Mouse (Mus musculus): ENCODE measurements around the gene Usp30.
A peak's percentile ranks its signal among the peaks of the same experiment; 100 is the strongest.

Gene Usp30

DNA sequence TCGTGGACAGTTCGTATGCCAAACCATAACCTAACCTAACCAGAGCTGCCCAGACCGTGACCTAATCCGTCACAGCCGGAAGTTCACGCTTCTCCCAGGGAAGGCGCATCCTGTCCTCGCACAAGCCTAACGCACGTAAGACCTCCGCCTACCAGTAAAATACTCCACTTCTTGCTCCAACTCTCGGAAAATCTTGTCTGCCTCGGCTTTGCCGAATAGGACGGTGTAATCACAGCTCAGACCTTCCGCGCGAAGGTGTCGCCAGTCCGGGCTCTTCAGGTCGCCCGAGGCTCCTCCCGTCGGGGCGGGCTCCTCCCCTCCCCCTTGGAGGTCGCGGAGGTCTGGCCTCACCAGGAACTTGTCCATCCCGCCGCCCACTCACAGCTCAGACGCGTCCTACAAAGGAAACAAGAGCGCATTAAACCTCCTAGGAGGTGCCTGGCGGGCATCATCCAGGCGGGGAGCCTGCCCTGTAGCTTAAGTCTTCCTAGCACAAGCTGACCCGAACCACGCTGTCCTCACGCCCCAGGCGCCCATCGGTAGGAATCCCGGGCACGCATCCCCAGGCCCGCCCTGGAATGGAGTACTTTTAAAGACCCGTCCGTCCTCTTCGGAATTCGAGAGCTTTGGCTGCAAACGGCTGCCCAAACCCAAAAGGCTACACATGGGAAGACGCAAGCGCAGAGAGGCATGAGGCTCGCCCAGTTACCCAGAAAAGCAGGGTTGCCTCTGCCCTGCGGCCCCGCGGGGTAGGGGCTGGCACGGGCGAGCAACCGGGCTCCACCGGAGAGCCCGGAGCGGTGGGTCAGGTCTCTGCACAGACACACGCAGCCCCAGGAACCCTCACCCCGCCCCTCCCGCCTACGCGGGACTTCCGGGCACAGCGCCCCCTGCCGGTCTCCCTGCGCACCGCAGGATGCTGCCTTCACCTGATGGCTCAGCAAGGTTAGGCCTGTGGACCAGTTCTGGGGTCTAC is 62.4 kb downstream of the Usp30 start, which contains the start of gene Alkbh2:
Gene Alkbh2 (minus strand): TSS at position 845 of the 976 bp plus-strand sequence.
- DNase-seq: peak; percentile 76 to 78

DNA sequence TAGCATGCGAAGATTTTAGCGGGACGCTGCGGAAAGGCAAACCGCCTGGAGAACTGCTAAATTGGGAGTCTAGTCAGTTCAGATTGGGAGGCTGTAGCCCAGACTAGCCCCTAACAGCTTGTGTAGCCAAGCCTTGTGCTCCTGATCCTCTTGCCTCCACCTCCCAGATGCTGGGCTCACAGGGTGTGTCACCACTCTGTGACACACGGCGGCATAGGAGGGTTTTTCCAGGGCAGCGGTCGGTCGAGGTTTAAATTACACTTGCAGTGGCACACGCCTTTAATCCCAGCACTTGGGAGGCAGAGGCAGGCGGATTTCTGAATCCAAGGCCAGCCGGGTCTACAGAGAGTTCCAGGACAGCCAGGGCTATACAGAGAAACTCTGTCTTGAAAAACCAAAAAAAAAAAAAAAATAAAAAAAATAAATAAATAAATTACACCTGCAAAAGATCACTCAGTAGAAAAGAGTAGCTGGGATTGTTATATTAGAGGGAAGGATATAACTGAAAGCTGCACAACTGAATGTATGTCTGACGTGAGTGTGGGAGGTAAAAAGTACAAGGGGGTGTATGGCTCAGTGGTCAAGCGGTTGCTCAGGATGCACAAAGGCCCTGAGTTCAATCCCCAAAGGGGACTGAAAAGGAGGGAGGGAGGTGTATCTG is 64.4 kb downstream of the Usp30 start:
- no peak for DNase-seq

DNA sequence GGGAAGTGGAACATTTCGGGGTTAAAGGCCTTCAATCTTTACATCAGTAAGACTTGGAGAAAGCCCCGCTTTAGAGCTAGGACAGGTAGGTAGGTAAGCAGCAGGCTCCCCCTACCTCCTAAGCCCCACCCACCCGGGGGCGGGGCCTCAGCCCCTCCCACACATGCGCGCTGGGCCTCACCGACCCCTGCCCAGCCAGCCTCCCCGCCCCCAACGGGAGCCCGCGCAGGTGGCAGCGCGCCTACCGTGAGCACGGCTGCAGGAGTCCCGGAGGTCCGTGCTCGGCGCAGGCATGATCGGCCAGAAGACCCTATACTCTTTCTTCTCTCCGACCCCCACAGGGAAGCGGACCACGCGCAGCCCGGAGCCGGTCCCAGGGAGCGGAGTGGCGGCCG is 64.9 kb downstream of the Usp30 start, which contains the start of gene Ung:
Gene Ung (plus strand): TSS at position 176 of the 395 bp plus-strand sequence.
- DNase-seq: peak; percentile 28 to 31

DNA sequence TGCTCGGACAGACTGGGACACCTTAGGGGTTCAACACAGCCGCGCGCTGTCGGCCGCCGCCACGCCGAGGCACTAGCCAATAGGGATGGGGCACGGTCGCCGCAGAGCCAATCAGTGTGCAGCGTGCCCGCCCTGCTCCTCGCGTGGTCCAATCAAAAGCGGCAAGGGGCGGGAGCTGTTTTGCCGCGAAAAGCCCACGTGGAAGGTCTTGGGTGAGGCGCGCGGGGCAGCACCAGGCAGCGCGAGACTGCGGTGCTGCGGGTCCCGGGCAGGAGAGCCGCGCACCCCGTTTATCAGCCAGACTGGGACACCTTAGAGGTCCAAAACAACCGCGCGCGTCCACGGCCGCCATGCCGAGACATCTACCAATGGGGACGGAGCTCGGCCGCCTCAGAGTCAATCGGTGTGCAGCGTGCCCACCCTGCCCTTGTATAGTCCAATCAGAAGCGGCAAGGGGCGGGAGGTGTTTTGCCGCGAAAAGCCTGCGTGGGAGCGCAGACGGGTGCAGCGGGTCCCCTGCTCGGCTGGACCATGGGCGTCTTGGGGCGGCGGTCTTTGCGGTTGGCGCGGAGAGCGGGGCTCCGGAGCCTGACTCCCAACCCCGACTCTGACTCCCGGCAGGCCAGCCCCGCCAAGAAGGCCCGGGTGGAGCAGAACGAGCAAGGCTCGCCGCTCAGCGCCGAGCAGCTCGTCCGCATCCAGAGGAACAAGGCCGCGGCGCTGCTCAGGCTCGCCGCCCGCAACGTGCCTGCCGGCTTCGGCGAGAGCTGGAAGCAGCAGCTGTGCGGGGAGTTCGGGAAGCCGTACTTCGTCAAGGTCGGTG is 65.6 kb downstream of the Usp30 start:
- peak; percentile 91 for DNase-seq

DNA sequence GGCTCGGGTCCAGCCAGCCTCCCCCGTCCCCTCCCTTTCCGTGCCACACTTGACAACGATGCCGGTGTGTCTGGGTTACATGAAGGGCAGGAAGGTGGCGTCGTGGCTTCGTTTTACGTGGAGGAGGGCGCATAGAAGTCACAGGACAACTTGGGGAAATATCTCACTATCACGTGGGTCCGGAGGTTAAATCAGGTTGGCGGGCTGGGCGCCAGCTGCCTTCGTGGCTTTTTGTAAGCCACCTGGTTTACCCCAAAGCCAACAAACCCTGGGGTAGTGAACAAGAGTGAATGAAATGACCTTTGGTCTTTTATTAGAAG is 66.2 kb downstream of the Usp30 start:
- peak; percentile 55 to 64 for DNase-seq

DNA sequence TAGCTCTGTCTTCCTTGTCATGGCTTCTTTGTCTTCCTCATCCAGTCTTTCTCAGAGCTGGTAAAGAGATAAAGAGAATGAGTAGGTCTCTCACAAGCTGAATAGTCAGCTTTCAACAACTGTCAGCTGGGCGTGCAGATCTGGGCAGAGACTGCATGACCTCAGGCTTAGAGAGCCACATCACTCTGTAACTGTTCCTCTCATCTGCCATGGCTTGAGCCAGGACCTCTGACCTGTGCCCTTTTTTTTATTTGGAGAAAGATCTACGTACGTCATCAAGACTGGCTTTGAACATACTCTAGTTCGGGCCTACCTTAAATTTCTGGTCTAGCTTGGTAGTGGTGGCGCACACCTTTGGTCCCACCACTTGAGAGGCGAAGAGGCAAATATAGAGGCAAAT is 67.6 kb downstream of the Usp30 start:
- DNase-seq: no peak

DNA sequence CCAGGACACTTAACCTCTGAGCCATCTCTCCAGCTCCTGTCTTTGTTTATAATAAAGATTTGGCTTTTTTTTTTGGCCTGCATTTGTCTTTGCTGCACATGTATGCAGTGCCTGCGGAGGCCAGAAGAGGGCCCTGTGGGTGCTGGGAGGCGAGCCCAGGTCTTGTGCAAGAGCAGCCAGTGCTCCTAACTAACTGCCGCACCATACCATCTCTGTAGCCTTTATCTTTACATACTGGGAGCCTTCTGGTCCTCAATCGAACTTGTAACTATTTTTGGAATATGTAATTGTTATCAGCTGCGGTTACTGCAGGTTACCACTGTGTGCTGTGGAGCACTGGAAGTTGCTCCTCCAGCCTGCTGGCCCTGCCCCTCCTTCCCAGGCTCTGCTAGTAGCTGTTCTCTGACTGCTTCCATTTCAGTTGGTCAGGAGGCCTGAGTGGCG is 68.9 kb downstream of the Usp30 start:
- peak; percentile 59 to 71 for DNase-seq

DNA sequence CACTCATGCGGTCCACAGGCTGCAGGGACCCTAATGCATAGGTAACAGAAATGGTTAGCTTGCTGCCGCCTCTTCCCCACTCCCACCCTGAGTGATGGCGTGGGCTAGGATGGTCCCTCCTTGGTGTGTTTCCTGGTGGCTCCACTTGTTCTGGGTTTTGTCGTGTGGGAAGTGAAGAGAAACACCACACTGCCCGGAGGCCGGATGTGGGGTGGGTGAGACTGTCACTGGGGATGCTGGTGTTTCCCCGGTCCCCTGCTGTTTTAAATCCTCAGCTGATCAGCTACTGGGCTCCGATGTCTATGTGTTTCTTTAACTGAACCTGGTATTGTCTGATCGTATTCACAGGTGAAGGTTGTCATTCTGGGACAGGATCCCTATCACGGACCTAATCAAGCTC is 70.3 kb downstream of the Usp30 start:
- no peak for DNase-seq

DNA sequence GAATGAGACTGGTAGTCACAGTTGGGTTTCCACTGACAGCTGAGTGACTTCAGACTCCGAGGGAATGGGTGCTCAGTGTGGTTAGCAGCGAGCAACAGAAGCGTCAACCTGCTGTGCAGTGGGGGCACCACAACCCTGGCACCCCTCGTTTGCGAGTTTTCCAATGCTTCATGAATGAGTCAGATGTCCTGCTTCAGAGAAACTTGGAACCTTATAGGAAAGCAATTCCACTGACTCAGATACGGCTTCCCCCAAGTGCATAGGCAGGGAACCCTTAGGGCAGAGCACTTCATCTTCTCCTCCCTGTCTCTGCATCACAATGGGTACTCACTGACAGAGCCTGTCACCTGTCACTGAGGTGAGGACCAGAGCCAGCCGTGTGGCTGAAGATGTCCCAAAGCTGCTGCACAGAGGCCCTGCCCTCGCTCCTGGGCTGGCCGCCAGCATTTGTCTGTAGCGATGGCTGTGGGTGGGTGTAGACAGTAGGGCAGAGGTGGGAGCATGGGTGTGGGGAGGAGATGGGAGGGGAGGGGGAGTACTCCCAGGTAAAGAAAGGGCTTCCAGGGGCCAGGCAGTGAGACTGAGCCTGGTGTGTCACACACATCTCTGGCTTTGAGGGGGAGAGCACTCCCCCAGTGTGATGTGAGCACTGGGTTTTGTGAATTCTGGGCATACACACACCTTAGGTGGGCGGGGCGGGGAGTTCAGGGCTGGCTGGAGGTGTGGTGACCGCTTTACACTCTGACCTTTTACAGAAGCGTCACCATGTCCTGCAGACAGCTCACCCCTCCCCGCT is 72.4 kb downstream of the Usp30 start:
- DNase-seq: no peak

DNA sequence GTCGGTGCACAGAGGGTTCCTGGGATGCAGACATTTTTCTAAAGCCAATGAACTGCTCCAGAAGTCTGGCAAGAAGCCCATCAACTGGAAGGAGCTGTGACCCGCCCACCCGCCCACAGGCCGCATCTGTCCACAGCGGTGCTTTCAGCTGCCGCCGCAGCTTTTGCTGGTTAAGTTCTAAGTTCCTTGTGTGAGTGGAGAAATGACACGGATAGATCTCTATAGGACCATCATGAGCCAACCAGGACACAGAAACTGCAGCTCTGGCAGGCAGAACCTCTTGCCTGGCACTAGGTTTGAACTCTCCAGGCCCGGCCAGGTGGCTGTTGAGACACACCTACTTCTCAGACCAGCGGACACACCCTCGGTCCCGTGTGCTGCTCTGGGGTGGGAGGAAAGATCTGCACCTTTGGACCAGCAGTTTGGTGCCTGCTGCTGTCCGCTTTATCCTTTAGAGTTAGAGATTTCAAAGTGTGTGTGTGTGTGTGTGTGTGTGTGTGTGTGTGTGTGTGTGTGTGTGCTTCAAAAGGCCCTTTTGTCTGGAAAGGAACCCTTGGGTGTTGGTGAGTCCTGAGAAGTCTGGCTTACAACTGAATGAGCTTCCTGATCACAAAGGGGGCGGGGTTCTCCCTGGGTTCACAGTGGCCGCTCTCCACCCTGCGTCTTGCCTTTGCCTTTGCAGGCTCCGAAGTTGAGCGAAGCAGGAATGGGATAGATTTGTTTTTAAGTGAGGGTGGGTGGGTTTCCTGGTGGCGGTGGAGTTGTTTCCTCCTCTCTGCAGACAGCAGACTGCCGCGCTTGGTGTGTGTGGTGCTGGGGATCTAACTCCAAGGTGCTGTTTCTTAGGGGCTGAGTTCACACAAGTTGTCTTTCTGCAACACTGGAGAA is 73.3 kb downstream of the Usp30 start:
- peak; percentile 31 to 44 for DNase-seq

DNA sequence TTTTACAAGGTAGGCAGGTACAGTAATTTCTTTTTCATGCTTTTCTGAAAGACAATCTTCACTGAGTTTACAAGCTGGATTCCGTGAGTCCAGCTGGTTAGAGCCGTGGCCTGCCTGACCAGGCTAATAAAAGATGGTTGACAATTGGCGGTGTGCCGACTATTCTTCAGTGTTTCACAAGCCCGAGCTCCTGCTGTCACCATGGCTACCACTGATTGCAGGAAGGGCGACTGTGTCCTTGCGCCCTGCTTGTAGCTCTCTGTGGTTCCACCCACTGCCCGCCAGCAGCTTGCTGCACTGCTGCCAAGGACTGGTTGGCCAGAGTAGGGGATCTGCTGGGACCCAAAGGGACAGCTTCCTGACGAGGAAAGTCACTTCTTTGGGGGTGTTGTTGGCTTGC is 73.9 kb downstream of the Usp30 start:
- DNase-seq: peak; percentile 88 to 92

DNA sequence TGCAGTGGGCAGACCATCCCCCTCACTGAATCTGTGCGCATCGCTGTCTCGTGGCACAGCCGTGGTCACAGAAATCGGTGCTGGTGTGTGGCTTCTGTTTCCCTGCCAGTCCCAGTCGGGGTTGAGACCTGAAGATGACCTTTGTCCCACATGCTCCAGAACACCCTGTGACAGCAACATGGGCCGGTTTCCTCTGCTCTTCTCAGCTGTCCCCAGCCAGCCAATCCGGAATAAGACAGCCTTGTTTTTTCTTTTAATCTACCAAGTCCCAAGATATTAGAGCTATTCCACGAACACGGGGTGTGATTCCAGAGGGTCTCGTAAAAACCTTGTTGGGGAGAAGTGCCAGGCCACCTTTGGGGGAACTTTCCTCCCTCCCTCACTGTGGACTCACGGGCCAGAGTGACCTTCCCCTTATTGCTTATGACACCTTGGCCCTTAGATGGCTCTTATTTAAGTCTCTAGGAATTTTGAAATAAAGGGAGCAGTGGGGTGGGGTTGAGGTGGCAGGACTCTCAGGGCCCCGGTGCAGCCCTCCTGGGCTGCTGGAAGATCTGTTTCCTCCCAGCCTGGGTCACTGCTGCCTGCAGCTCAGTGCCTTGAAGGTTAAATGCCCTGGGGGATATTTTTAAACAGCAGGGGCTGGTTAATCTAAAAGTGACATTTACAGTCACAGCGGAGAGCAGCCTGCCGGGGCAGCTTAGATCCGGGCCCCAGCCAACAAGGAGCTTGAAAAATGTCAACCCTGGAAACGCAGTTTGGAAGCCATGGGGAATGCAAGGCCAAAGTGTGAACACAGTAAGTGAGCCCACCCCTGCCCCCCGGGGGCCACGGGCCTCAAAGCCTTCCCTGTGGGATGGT is 81.0 kb downstream of the Usp30 start, which contains the start of gene Acacb:
Gene Acacb (plus strand): TSS at position 508 of the 861 bp plus-strand sequence.
- no peak for DNase-seq

DNA sequence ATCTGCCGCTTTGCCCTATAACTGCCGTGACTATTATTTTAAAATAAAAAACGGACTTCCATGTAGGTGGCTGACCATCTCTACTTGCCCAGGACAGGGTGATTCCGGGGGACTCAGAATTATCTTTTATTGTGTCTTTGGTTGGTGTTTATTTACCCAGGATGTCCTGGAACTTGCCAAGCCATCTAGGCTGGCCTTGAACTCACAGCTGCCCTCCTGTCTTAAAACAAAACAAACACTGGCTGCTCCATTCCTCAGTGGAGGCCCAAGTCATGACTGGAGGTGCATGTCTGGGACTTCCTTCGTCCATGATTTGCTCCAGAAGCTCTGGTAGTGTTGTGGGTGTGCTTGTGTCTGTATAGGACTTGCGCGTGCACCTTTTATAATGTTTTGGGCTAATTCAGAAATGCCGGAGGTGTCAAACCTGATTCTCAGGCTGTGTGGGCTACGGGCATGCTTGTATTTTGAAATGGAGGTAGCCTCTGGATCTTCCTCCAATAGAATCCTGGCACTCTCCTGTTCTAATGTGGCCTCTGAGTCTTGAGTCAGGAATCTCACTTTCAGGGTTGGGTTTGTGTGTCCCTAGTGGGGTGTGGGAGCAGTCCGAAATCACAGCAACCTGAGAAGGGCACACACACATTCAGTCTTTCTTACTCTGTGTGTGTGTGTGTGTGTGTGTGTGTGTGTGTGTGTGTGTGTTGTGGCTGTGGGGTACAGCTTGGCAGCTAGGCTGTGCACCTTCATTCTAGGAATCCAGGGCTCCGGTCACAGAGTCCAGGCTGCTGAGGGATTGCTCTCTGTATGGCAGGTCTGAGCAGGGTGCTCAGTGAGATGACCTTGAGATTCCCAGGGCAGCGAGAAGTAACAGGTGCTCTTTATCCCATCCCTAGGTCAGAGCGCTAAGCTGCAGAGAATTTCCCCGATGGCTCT is 82.0 kb downstream of the Usp30 start:
- DNase-seq: no peak

DNA sequence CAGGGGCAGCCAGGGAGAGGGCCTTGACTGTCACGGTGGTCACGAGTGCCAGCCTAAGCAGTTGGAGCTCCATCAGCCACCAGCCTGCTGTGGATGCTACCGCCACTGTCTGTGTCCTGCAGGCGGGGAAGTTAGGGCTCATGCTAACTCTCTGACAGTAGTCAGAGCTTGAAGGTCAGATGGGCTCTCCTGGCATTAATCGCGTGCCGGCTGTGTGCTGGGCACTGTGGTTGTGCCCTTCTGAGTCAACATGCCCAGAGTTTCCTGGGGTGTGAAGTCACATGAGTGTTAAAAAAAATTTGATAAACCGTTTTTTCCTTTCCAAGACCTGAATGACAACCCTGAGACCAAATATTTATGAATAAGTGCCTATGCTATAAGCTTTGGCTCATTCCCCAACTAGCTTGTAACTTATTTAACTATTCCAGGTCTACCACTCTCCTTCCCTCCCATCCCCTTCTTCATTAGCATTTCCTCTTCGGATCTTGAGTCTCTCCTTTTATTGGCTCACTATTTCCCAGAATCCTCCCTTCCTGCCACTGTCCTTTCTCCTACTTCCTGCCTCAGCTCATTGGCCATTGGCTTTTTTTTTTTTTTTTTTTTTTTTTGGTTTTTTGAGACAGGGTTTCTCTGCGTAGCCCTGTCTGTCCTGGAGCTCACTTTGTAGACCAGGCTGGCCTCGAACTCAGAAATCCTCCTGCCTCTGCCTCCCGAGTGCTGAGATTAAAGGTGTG is 87.3 kb downstream of the Usp30 start:
- DNase-seq: no peak

DNA sequence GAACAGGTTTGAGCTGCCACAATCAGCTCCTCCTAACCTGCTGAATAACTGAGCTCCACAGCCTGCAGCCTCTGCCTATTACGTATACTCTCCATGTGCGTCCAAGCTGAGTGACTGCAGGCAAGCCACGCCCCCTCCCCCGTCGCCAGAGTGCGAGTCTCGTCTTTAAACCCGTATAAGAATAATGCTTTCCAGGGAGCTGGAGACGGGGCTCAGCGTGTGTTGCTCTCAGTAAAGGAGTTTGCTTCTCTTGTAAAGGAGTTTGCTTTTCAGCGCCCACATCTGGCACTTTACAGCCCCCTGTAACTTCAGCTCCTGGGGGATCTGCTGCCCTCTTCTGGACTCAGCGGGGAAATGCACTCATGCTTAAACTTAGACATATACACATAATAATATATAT is 88.2 kb downstream of the Usp30 start:
- DNase-seq: no peak

DNA sequence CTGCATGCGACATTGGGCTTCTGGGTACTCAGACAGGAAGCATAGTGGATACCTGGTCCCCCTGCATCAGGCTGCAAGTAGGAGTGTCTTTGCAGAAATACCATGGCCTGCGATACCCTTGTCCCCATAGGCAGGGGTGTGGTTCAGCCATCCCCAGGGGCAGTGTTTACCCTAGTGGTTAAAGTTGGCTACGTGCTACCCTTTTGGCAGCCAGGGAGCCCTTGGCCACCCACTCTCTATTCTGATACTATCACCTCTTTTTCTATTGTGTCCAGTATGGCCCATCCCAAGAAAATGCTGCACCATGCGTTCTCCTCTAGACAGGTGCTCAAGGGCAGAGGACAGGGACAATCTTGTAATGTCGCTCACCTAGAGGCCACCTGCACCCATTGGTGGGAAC is 89.5 kb downstream of the Usp30 start:
- no peak for DNase-seq

DNA sequence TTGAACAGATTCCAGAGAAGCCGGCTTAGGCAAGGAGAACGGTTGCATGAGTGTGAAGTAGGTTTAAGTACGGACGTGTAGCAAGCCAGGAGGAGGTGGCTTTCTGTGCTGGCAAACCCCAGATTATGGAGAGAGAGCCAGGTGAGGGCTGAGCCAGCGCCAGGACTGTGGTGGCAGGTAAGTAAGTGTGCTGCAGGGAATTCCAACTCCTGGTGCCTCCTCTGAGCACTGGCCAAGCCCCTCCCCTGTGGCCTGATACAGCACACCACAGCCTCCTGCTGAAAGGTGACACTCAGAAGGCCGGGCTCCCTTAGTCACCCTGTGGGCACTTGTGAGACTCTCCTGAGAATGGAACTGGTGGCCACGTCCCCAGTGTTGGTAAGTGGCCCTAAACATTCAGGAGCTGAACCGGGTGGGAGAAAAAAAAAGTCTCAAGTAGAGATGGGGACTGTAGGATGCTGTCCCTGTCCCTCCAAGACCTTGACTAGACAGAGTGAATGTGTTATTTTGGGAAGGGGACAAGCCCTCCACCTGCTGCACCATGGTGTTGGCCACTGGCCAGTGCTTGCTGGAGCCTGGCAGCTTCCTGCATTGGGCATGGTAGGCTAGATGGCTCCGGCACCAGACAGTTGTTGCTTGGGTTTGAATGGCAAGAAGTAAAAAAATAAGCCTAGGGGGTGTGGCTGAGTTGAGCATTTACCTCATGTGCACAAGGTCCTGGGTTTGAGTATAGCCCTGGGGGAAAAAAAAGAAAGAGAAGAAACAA is 90.1 kb downstream of the Usp30 start:
- peak; percentile 81 to 86 for DNase-seq

All from lung, adult 18-20 months (tissue).